Mouse (Mus musculus) CD4-positive helper T cell, adult 2 months (primary cell): Measurements from ENCODE around the gene Cpne1.
"Not testable (repeated sequence)": the region's sequence is repeated elsewhere in the genome, so short reads cannot be mapped to it uniquely, and the experiment has no call there.

Experiments used
- DNase-seq: peaks from one replicate; pipeline ENCODE4 v3.0.0-alpha.2; 2012; ENCODE audit warnings: low read depth, missing footprints, low spot score

Gene Cpne1

GRCm38 (mm10) chr2:156111358-156112079, at the start of gene Cpne1, which contains the start of gene Rbm12:
Gene Cpne1 (minus strand): TSS chr2:156111965.
Gene Rbm12 (minus strand): TSS chr2:156111978.
- peak; percentile 95 for DNase-seq

- DNase-seq, result no peak
Observed at GRCm38 (mm10) chr2:156151538-156151937, 39.8 kb upstream of the Cpne1 start.

GRCm38 (mm10) chr2:156147316-156147915, 35.7 kb upstream of the Cpne1 start:
- DNase-seq, result no peak

GRCm38 (mm10) chr2:156146272-156146989, 34.7 kb upstream of the Cpne1 start:
- DNase-seq, result no peak

- no peak for DNase-seq
Observed at GRCm38 (mm10) chr2:156145486-156146130, 33.8 kb upstream of the Cpne1 start.

GRCm38 (mm10) chr2:156143953-156144724, 32.4 kb upstream of the Cpne1 start, which contains the start of the genes Romo1 and Nfs1:
Gene Romo1 (plus strand): TSS chr2:156144039.
Gene Nfs1 (minus strand): TSS chr2:156144186.
- peak; percentile 94 for DNase-seq

- no peak for DNase-seq
Observed at GRCm38 (mm10) chr2:156143367-156143766, 31.6 kb upstream of the Cpne1 start.

GRCm38 (mm10) chr2:156142820-156143219, 31.1 kb upstream of the Cpne1 start:
- DNase-seq, result no peak

- DNase-seq, result no peak
Observed at GRCm38 (mm10) chr2:156135695-156136094, 23.9 kb upstream of the Cpne1 start.

GRCm38 (mm10) chr2:156134161-156134560, 22.4 kb upstream of the Cpne1 start:
- no peak for DNase-seq

GRCm38 (mm10) chr2:156126992-156127391, 15.2 kb upstream of the Cpne1 start, which contains the start of gene Gm28036:
Gene Gm28036 (minus strand): TSS chr2:156127092.
- no peak for DNase-seq

- no peak for DNase-seq
Observed at GRCm38 (mm10) chr2:156123731-156124130, 12.0 kb upstream of the Cpne1 start.

GRCm38 (mm10) chr2:156119566-156119965, 7.8 kb upstream of the Cpne1 start:
- no peak for DNase-seq

GRCm38 (mm10) chr2:156112080-156112423, 287 bp upstream of the Cpne1 start:
- DNase-seq, result not testable (repeated sequence)

- DNase-seq, result peak; percentile 42
Observed at GRCm38 (mm10) chr2:156110627-156111357, 973 bp downstream of the Cpne1 start.

GRCm38 (mm10) chr2:156091926-156092325, 19.8 kb downstream of the Cpne1 start:
- no peak for DNase-seq

- DNase-seq, result no peak
Observed at GRCm38 (mm10) chr2:156089799-156090198, 22.0 kb downstream of the Cpne1 start.

- DNase-seq, result no peak
Observed at GRCm38 (mm10) chr2:156087391-156088110, 24.2 kb downstream of the Cpne1 start.

GRCm38 (mm10) chr2:156084541-156084940, 27.2 kb downstream of the Cpne1 start:
- DNase-seq, result no peak

GRCm38 (mm10) chr2:156080391-156080790, 31.4 kb downstream of the Cpne1 start:
- DNase-seq, result no peak
